Mouse (Mus musculus) testis, postnatal 10 days (tissue): ENCODE measurements around the gene Tmcc3.
A peak's percentile ranks its signal among the peaks of the same experiment; 100 is the strongest.

Experiments
- DNase-seq: peaks from one replicate; pipeline ENCODE4 v3.0.0; 2021; ENCODE audit warnings: low spot score

Tmcc3 gene

DNA sequence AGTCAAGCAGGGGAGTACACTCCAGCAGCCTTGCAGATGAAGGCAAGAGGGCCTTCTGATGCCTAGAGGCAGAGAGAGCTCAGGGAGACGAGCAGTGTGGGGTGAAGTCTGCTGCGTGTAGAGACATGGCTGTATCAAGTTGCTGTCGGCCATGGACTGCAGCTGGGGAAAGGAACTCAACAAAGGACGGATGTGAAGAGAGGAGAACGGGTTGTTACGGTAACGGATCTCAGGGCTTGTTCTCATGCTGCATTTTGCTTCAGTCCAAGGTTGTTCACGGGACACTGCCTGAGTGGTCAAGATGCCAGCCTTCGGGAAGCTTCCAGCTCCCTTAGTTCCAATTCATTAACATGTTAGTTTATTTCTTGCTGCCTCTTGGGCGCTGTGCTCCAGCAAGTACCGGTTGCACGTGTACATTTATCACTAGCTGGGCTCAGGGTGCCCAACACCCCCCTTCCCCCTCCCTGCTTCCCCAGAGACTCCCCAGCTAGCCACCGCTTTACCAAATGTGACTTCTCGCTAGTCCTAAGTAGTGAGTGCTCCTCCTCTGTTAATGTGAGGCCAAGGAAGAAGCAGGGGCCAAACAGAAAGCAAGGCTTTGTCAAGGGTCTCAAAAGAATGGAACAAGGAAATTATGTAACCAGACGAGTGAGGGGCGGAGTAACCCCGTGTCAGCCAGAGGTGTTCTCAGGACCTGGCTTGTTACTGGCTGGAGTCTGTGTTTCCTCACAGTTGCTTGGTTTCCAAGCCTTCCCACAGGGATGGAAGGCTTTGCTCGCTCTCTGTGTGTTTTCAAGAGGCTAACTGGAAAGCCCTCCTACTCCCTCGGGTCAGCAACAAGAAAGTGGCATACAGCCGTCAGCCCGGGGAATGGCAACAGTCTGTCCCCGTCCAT, 104.4 kb downstream of the Tmcc3 start:
- DNase-seq: no peak

DNA sequence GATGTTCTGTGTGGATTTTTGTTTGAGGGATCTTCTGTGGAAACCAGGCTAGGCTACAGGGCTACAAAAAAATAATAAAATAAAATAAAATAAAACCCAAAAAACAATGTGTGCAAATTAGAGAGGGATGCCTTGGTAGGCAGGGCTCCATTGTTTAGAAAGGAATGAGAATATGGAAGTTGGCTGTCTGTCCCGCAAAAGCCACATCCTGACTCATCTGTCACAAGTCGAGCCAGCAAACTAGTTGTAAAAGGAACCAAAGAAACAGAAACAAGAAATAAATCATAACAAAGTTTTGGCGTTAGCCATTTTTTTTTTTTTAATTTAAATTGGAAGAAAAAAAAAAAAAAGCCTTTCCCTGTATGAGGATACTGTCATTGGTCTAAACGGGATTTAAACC, 105.9 kb downstream of the Tmcc3 start:
- DNase-seq: no peak

GRCm38 (mm10) chr10:94426000-94426920, 114.5 kb downstream of the Tmcc3 start:
- DNase-seq: peak; percentile 85

- no peak for DNase-seq
Observed at GRCm38 (mm10) chr10:94426921-94427270, 115.1 kb downstream of the Tmcc3 start.

DNA sequence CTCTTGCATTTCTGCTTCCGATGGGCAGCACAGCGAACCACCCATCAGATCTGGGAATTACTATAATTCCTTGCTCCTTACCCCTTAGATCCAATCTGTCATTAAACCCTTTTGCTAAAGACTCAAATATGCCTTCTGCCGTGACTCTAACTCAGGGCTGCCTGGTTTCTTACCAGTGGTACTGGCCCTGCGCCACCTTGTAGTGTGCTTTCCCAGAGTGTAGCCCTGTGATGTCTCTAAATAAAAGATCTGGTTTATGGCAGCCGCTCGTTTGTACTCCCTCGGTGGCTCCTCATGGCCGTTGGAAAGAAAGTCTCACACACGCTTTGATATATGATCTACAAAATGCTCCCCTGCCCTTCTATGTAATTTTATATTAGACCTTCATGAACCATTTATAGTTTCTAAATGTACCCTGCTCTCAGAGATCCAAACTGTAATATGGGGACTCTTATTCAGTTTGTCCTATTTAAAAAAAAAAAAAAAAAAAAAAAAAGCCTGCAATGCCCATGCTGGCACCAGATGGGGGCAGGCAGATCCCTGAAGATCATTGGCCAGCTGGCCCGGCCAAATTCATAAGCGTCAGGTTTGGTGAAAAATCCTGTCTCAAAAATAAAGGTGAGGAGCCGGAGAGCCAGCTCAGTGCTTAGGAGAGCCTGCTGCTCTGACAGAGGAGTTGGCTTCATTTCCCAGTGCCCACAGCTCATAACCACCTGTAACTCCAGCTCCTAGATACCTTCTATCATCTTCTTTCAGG, 116.6 kb downstream of the Tmcc3 start:
- no peak for DNase-seq

GRCm38 (mm10) chr10:94430566-94430965, 118.8 kb downstream of the Tmcc3 start:
- DNase-seq: no peak

DNA sequence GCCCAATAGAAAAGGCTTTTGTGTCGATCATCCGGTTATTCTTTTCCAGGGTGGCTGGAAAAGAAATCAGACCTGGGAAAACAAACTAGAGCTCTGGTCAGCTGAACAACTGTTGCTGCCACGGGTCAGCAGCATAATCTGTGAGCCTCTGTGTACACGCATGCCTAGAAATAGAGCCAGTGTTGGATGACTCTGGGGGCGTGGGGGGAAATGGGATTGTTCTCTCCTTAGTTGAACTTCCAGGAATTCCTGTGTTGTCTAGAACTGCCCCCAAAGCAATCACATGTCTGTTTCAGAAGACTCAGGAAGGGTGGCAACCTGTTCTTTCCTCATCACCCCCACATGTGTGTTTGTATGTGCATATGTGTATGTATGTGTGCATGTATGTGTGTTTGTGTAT, 121.2 kb downstream of the Tmcc3 start:
- no peak for DNase-seq

DNA sequence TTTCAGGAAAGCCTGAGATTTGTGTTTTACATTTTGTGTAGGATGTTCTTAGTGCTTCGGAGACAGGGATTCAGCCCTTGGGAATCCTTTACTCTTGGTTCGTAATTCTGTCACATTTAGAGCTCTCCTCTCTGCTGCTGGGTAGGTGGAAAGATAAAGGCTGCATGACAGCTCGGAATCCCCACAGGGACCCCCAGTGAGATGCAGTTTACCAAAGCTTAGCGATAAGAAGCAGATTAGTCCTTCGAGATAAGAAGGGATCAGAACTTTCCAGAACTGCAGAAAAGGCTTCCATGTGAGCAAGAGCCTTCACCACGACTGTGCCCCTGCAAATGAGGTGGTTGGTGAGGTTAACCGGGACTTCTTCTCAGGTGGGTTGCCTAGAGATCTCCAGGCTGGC, 122.2 kb downstream of the Tmcc3 start:
- no peak for DNase-seq

DNA sequence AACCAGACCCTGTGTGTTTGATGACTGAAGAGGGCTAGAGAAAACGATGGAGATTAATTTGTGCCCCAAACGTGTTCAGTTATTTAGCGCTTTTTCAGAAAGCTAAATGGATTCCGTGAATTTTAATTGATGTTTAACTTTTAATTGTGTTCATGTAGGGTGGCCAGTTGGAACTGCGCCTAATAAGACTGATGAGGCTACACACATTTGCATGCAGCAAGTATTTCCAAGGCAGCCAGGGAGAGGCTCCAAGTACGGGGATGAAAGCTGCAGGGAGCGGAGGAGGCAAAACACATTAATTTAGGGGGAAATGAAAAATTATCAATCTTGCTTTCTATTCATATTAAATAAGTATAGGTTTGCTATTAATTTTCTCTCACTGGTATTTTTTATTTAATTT, 131.0 kb downstream of the Tmcc3 start:
- DNase-seq: no peak

DNA sequence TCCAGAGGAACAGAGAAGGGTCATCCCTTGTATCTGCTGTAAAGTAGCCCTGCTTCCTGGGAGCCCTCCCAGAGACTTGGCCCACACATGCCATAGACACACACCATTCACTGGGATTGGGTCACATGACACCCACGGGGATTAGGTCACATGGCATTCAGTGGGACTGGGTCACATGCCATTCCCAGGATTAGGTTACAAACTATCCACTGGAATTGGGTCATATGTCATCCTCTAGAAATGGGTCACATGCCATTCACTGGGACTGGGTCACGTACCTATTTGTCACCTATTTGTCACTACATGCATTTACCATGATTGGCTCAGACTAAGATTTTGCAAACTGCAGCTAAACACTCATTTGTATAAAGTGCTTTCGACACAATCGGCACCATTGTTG, 131.7 kb downstream of the Tmcc3 start:
- DNase-seq: no peak

DNA sequence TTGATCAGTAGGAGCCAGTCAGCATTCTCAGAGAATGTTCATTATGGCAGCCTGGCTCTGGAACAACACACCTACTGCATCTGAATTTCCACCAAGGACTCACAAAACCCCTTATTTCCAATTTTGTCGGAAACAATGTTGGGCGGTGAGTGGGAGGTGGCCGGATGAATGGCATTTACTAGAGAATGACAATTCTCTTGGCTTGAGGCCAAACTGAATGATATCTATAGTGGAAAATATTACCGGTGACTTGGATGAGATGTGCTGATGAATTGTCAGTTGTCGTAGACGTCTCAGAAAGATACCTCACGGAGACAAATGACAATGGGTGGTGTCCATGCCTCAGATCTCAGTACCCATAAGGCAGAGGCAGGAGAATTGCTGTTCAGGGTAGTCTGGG, 133.4 kb downstream of the Tmcc3 start:
- no peak for DNase-seq

DNA sequence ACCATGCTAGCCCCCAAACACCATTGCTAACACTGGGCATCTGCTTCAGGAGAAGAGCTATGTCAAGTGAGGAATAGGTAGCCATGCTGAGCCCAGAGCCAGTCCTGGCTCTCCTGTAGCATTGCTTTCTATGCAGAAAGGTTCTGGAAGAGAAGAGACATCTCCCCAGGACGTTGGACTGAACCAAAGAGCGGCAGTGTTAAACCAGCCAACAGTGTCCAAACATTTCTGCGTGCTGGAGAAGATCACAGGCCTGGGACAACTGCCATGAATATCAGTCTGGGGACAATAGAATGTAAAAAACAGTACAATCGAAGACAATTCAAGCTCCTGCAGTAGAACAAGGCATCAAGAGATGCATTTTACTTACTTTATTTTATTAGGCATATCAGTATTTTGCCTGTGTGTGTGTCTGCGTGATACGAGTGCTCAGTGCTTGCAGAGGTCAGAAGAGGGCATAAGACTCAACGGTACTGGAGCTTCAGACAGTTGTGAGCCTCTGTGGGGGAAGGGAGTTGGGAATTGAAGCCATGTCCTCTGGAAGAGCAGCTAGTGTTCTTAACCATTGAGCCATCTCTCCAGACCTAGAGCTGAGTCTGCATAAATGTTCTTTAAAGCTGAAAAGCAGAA, 134.7 kb downstream of the Tmcc3 start:
- DNase-seq: no peak

GRCm38 (mm10) chr10:94449676-94450075, 137.9 kb downstream of the Tmcc3 start:
- no peak for DNase-seq

DNA sequence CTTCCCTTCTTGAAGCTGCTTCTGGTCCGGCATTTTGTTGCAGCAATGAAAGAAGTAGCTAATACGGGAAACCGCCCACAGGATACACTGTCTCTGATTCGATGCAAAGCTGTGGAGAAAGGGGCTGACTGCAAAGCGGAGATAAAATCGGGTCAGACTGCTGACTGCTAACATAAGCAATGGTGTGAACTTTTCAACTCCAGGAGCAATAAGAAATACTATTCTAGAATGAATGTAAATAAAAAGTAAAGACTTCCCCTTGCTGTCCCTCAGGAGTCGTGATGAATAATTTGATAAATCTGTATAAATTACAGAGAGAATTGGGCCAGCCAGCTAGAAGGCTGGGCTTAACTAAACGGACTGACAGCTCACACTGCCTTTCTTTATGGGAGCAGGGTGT, 139.0 kb downstream of the Tmcc3 start:
- no peak for DNase-seq

GRCm38 (mm10) chr10:94457454-94457853, 145.7 kb downstream of the Tmcc3 start:
- DNase-seq: no peak

DNA sequence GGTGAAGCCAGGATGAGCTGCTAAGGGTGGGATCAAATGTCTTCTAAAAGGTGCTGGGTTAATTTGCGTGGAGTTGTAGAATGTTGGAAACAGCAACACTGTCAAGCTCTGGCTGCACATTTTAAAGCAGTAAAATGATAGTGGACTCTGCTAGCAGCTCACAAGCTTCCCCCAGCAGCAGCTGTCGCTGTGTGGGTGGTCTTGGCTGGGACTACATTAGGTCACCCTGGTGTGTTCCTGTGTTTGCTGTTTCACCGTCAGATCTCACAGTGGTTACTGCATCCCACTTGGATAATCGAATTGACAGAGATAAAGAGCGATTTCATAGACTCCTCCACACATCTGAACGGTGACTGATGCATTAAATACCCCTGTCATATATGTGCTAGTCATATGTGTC, 146.9 kb downstream of the Tmcc3 start:
- DNase-seq: peak; percentile 67

DNA sequence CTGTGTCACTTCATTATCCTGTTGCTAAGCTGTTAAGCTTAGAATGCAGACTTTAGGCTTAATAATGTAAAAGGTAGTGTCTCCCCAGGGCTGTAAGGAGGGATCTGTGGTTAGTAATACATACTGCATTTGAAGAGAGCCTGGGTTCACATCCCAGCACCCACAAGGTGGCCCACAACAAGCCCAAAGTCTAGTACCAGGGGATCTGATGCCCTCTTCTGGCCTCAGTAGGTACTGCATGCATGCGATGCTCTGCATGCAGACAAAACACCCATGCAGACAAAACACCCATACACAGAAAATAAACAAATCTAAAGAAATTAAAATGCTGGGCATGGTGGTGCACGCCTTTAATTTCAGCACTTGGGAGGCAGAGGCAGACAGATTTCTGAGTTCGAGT, 149.6 kb downstream of the Tmcc3 start:
- peak; percentile 69 for DNase-seq

- no peak for DNase-seq
Observed at GRCm38 (mm10) chr10:94461871-94462270, 150.1 kb downstream of the Tmcc3 start.

DNA sequence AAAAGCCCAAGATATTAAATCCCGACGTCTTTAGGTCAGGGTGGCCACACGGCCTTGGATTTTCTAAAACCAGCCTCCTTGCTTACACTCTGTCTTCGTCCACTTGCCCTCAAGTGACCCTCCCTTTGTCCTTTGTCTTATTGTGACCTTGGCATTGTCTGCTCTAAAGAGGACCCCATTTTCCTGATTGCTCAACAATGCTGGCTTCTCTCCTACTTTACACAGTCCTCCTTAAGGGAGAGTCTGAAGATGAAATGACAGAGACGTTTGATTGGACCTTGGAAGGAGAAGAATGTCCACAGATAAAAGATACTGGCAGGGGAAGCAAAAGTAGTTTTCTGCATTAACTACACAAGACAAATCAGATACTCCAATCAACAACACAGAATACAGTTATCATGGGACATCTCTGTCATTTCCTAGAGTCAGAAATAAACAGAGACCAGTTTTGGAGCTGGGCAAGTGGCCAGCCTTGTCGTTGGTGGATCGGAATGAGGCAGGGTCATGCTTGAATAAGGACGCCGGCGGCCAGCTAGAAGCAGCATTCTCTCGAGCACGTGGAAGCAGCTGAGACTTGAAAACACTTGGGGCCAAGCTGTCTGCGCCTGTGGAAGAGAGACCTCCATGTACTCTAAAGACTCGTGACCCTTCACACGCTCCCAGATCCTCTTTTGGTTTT, 150.8 kb downstream of the Tmcc3 start:
- DNase-seq: peak; percentile 85

DNA sequence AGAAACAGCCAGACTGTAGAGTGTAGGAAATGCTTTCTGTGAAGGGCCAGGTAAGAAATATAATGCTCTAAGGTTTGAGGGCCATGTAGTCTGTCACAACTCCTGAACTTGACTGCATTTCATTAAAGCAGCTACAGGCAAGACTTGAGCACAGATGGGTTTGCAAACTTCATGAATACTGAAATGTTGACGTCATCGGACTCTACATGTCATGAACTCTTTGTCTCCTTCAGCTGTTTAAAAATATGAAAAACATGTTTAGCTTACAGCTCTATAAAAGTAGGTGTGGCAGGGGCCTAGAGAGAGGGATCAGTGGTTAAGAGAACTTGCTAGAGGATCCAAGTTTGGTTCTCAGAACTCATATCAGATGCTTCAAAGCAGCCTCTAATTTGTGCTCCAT, 151.7 kb downstream of the Tmcc3 start:
- DNase-seq: no peak

DNA sequence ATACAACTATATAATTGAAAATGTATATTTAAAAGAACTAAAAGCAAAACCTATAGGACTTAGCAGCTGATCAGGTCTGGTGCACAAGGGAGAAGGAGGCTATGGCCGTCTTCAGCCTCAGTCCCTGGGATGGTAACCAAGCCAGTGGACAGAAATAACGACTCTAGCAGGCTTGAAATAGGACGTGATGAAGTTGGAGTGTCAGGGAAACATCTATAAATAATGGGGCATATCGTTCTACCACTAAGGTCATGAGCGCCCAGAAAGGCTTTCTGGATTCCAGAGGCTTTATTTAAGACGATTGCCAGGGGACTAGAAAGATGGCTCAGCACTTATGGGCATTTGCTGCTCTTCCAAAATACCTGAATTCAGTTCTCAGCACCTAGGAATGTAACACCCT, 153.9 kb downstream of the Tmcc3 start:
- no peak for DNase-seq
